8 mouse cellular contexts compared by ENCODE assay signal in genomic region chr7:24298973-24299708, GRCm38 (mm10). TPM values are rescaled to one million over a fixed set of nuclear protein-coding genes. Genes with fewer than 3 reads are reported as not detected.
DNase-seq lines count a peak whose midpoint lies in the region; ATAC-seq lines count a peak whose summit lies in the region.

No protein-coding gene starts in this region.

- no peaks in the 10 kb centered on the region for H3K27me3 ChIP-seq in hindbrain, embryonic 12.5 days

- H3K9me3 ChIP-seq in hindbrain, embryonic 12.5 days (replicated peaks) = 0 out of 2 replicates have a peak, but pooled peaks cover 3% of the 10 kb centered on the region

- H3K36me3 ChIP-seq in hindbrain, embryonic 12.5 days = peaks cover 56% of the 10 kb centered on the region

- peak overlapping the region; percentile 87 for H3K9ac ChIP-seq in hindbrain, embryonic 12.5 days

- H3K27ac ChIP-seq in hindbrain, embryonic 12.5 days = peak overlapping the region; percentile 92

- peak overlapping the region; percentile 86 for H3K4me2 ChIP-seq in hindbrain, embryonic 12.5 days (replicated peaks)

- under 1% methylated on average over 45 of the region's 47 CpGs for WGBS in hindbrain, embryonic 12.5 days

- H3K4me3 ChIP-seq in hindbrain, embryonic 12.5 days = peak overlapping the region; percentile 71

- peaks cover 11% of the 10 kb centered on the region for H3K4me1 ChIP-seq in hindbrain, embryonic 12.5 days

- DNase-seq in T-cell, adult 2 months (ENCODE audit: low spot score) = peak; percentile 82
- DNase-seq in cerebellum, postnatal 14 days = peak; percentile 89
- DNase-seq in frontal cortex, postnatal 10 days (ENCODE audit: low spot score in 2 of 2) = peak; percentile 86 to 87
- DNase-seq in layer of hippocampus, postnatal 14 days (ENCODE audit: low spot score in 2 of 2) = peak; percentile 87 to 90
- peak; percentile 84 for DNase-seq in lung, postnatal 10 days
- peak; percentile 50 for DNase-seq in ovary, postnatal 14 days (ENCODE audit: low spot score)
- DNase-seq in thymus, postnatal 10 days (ENCODE audit: low spot score in 2 of 2) = peak; percentile 72 to 73

- peak; percentile 89 for ATAC-seq in hindbrain, embryonic 12.5 days (ENCODE audit: low FRiP score)

RNA-seq across cellular contexts. Expression of gene Zfp61, which starts 1.9 kb away (rescaled TPM):
- 45.0 and 46.4 TPM in 2 replicates for polyA plus RNA-seq in hindbrain, embryonic 12.5 days (2016; fragmentation: Nextera tagmentation; extraction: Ambion mirVana)
- total RNA-seq in layer of hippocampus, postnatal 14 days (2021) = 10 to 100 TPM; 20.5 to 21.1 TPM

RNA-seq across cellular contexts. Expression of gene Zfp94, which starts 17.3 kb away (rescaled TPM):
- 15.6 and 18.2 TPM in 2 replicates for polyA plus RNA-seq in hindbrain, embryonic 12.5 days (2016; fragmentation: Nextera tagmentation; extraction: Ambion mirVana)
- total RNA-seq in layer of hippocampus, postnatal 14 days (2021) = 10 to 100 TPM; 13.3 to 13.9 TPM

RNA-seq across cellular contexts. Expression of gene Zfp93, which starts 28.9 kb away (rescaled TPM):
- polyA plus RNA-seq in hindbrain, embryonic 12.5 days (2016; fragmentation: Nextera tagmentation; extraction: Ambion mirVana) = 7.3 and 8.7 TPM in 2 replicates
- 10 to 100 TPM in 1 of 2 experiments, 1 to 10 TPM in 1; 9.7 to 12.5 TPM for total RNA-seq in layer of hippocampus, postnatal 14 days (2021)

RNA-seq across cellular contexts. Expression of gene Tescl, which starts 34.6 kb away (rescaled TPM):
- polyA plus RNA-seq in hindbrain, embryonic 12.5 days (2016; fragmentation: Nextera tagmentation; extraction: Ambion mirVana) = not detected in 2 replicates
- total RNA-seq in layer of hippocampus, postnatal 14 days (2021) = not detected

RNA-seq across cellular contexts. Expression of gene Zfp108, which starts 44.5 kb away (rescaled TPM):
- 4.4 and 5.4 TPM in 2 replicates for polyA plus RNA-seq in hindbrain, embryonic 12.5 days (2016; fragmentation: Nextera tagmentation; extraction: Ambion mirVana)
- 1 to 10 TPM; 6.5 to 6.9 TPM for total RNA-seq in layer of hippocampus, postnatal 14 days (2021)

Comparison
In these comparisons a context has a peak if more than half of its experiments do, and no peak if none do; other contexts are left out.
1. Peak in every context shown above with its lines: DNase-seq, ATAC-seq, H3K4me3 ChIP-seq and H3K27ac ChIP-seq.